Mouse (Mus musculus) thymus, adult 18-20 months (tissue): ENCODE results near the gene Pdzd3.

Experiments used
- DNase-seq, 2 experiments: peaks; one replicate each; pipeline ENCODE4 v3.0.0; 2022; ENCODE audit warnings: mixed read lengths in 2 of 2

Pdzd3 gene

GRCm38 (mm10) chr9:44249181-44250146 is 1.8 kb downstream of the Pdzd3 start:
- peak; percentile 73 to 83 for DNase-seq

GRCm38 (mm10) chr9:44247907-44248306 is 3.4 kb downstream of the Pdzd3 start:
- DNase-seq = no peak

- no peak for DNase-seq
These were observed 7.7 kb downstream of the Pdzd3 start for GRCm38 (mm10) chr9:44243621-44244020.

- peak in 1 of 2 experiments; percentile 40 for DNase-seq
These were observed 9.9 kb downstream of the Pdzd3 start for GRCm38 (mm10) chr9:44241418-44241817.

DNA sequence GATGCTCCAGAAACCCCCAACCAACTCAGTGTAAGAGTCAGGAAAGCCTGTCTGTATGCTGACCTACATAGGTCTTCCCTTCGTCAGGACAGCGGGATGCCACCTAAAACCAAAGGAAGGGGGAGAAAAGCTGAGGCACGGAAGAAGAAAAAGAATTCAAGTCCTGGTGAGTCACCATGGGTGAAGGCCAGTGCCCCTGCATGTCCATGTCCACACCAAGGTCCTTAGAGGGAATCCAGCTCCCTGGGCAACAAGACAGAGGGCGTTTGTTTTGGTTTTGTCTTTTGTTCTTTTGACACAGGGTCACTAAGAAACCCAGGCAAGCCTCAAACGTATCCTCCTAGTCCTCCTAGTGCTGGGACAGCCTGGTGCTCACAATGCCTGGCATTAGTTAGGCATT is 10.4 kb downstream of the Pdzd3 start:
- DNase-seq = peak in 1 of 2 experiments; percentile 9

- DNase-seq = peak in 1 of 2 experiments; percentile 10
These were observed 10.9 kb downstream of the Pdzd3 start, which contains the start of gene Ccdc153 for GRCm38 (mm10) chr9:44240399-44240798. Ccdc153 (plus strand) TSS chr9:44240676.

GRCm38 (mm10) chr9:44239447-44239846 is 11.8 kb downstream of the Pdzd3 start:
- peak in 1 of 2 experiments; percentile 71 for DNase-seq

GRCm38 (mm10) chr9:44238501-44239190 is 12.6 kb downstream of the Pdzd3 start:
- DNase-seq = peak; percentile 64 to 85

DNA sequence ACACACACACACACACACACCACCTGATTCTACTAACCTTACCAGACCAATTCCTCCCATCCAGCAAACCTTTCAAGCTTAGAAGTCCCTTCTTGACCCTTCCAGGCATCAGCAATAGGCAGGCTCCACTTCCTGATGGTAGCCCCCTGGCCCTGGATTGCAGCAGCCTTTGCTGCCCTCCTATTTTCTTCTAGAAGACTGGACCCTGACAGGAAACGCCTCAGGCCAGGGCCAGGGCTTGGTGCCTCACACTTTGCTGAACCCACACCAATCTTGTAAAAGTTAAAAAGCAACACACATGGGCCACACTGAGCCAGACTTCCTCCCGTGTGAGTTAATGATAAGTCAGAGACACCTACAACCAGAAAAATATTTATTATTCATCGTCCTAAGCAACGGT is 14.1 kb downstream of the Pdzd3 start:
- DNase-seq = peak in 1 of 2 experiments; percentile 30

DNA sequence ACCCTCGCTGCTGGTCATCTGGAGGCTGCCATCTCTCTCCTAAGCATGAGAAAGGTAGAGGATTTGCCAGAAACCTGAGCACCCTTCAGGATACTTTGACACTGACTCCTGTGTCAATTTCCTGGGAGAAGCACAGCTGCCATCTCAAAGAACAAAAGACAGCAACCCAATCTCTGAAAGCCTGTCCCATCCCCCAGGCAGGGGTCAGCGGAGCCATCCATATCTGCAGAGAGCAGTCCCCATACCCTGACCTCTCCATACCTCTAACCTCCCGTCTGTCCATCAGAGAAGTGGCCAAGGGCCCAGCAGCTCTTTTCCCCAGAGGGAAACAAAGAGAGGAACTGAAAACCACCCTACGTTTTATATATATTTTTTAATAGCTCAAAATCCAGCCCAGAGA is 14.7 kb downstream of the Pdzd3 start:
- peak in 1 of 2 experiments; percentile 10 for DNase-seq

GRCm38 (mm10) chr9:44234479-44235427 is 16.5 kb downstream of the Pdzd3 start:
- peak; percentile 66 to 74 for DNase-seq

GRCm38 (mm10) chr9:44233802-44234478 is 17.3 kb downstream of the Pdzd3 start, which contains the start of gene Cbl:
Cbl (minus strand) TSS chr9:44234049.
- peak; percentile 97 for DNase-seq

DNA sequence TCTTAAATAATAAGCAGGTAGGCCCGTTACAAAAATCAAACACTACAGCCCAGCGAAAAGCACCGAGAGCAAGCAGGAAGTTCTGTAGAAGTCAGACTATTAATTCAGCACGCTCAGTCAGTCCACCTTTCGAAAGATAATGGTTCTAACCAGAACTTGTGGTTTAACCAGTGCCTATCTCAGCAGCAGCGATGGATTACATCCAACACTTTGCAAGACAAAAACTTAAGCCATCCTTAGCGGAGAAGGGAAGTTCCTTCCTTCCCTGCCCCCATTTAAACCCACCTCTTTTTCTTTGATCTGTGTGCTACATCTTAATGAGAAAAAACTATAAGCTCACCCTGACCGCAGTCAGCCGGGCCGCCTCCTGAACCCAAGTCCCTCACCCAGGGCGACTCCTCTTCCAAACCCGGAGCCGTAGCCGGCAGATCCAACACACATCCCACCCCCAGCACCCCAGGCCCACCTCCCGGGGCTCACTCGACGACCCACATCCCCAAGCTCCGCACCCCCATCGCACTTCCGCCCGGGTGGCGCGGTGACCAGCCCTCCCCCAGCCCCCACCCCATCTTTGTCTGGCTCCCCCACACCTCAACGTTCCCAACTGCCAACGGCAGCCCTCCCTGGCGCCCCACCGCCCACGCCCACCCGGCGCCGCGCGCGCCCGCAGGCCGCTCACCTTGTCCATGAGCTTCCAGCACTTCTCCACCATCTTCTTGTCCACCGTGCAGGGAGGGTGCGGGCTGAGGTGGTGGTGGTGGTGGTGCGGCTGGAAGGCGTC is 18.1 kb downstream of the Pdzd3 start:
- peak; percentile 64 to 80 for DNase-seq

- no peak for DNase-seq
These were observed 19.7 kb downstream of the Pdzd3 start for GRCm38 (mm10) chr9:44231609-44232008.

GRCm38 (mm10) chr9:44225993-44226392 is 25.3 kb downstream of the Pdzd3 start:
- DNase-seq = no peak

- DNase-seq = no peak
These were observed 37.7 kb downstream of the Pdzd3 start for GRCm38 (mm10) chr9:44213538-44213937.

DNA sequence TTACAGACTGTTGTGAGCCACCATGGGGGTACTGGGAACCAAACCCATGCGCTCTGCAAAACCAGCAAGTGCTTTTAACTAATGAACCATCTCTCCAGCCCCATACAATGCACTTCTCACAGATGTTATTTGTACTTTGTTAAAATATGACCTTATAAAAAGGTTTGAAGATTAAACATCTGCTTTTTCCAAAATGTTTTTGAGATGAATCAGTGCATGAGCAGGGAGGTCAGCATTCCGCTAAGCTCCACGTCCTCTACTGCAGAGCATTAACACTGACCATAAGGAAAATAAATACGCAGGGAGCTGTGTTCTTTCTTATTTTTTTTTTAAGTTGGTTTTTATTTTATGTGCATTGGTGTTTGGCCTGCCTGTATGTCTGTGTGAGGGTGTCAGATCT is 38.9 kb downstream of the Pdzd3 start:
- DNase-seq = no peak

DNA sequence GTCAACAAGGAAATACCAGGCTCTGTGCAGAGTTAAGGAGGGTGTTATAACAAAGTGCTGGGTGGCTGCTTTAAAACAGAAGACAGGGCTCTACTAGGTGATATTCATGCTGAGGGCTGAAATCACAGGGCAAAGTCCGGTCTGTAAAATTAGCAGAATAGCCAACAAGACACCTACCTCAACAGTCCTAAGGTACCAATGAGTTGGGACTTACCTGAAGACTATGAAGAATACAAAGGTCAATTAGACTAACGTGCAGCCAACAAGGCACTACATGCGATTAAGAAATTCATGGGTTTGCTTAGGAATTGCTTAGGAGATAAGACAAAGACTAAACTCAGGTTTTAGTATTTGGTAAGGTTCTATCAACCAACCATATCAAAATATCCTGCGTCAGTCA is 41.9 kb downstream of the Pdzd3 start:
- no peak for DNase-seq

- DNase-seq = no peak
These were observed 43.4 kb downstream of the Pdzd3 start for GRCm38 (mm10) chr9:44207840-44208239.

DNA sequence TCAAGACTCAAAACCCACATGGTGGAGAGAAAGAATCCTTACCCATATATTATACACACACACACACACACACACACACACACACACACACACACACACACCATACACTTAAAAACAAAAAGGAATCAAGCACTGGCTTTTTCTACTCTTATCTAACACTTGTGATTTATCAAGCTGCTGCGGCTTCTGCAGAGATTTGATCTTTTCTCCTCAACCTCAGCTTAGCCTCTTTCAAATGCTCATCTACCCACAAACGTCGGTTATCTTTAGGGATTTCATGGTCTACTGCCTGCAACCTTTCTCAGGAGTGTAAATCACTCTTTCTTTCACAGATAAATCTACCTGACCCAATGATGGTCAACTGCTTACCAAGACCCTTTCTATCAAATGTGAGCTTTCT is 50.8 kb downstream of the Pdzd3 start:
- DNase-seq = no peak

GRCm38 (mm10) chr9:44199580-44199979 is 51.7 kb downstream of the Pdzd3 start:
- no peak for DNase-seq
